Mouse (Mus musculus) G1E (cell line): ENCODE results near the gene Mia2.

Source experiments
- CTCF ChIP-seq: IDR thresholded peaks from 2 replicates; pipeline ENCODE4 v1.5.1; 2012; ENCODE audit warnings: low read depth, low read length, inconsistent platforms, mixed read lengths
- GATA1 ChIP-seq: IDR thresholded peaks from 2 replicates; pipeline ENCODE4 v1.6.1; 2012; ENCODE audit warnings: borderline replicate concordance, low read length, inconsistent platforms, mixed read lengths
- GATA2 ChIP-seq: IDR thresholded peaks from 2 replicates; pipeline ENCODE4 v1.6.1; 2012; ENCODE audit warnings: low read depth, low read length, inconsistent platforms, borderline replicate concordance
- POLR2AphosphoS5 ChIP-seq: IDR thresholded peaks from 2 replicates; pipeline ENCODE4 v1.6.1; 2012; ENCODE audit warnings: low read depth, low read length, inconsistent platforms; ENCODE audit not compliant: insufficient replicate concordance

DNA sequence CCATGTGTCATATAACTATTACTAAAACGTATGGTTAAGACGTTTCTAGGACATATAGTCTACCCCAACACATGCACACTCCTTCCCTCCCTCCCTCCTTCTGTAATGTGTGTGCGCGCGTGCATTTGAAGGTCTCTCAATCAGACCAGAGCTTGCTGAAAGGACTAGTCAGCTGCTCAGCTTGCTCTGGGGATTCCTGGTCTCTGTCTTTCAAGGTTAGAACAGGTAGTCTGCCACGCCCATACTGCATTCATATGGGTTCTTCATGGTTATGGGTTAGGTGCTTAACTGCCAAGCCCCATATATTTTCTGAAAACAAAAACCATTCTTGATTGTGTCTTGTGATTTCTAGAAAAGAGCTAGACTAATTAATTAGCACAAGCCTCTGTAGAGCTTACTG, 110.0 kb downstream of the Mia2 start:
- TF ChIP-seq CTCF (no peak), POLR2AphosphoS5 (no peak), GATA1 (no peak), GATA2 (no peak)
